Mouse (Mus musculus) spleen, adult 2 months (tissue): ENCODE data around the gene Stat5a. TPM values are rescaled to one million over a fixed set of nuclear protein-coding genes. Genes with fewer than 3 reads are reported as not detected.

Experiments used
- DNase-seq, 2 experiments: peaks; one replicate each; pipeline versions ENCODE4 v3.0.0 to v3.0.0-alpha.2; 2012 to 2021; ENCODE audit warnings: low spot score in 2 of 2, low read depth in 1 of 2
- H3K27ac ChIP-seq: fragments of 200-500 bp; 2 replicates; pipeline ENCODE4 v1.5.1; 2012; ENCODE audit warnings: low read length, inconsistent platforms; ENCODE audit not compliant: insufficient read depth
- H3K27me3 ChIP-seq: fragments of 200-500 bp; 2 replicates; pipeline ENCODE4 v1.6.1; 2012; ENCODE audit warnings: mild to moderate bottlenecking, moderate library complexity, low read length, inconsistent platforms; ENCODE audit not compliant: control insufficient read depth, insufficient read depth
- H3K36me3 ChIP-seq: fragments of 200-500 bp; 2 replicates; pipeline ENCODE4 v1.6.1; 2012; ENCODE audit warnings: mild to moderate bottlenecking, low read length, inconsistent platforms; ENCODE audit not compliant: control insufficient read depth, insufficient read depth
- H3K4me1 ChIP-seq: fragments of 200-500 bp; 2 replicates; pipeline ENCODE4 v1.6.1; 2011; ENCODE audit warnings: inconsistent platforms; ENCODE audit not compliant: control insufficient read depth, insufficient read depth, insufficient read length
- H3K4me3 ChIP-seq: fragments of 200-500 bp; 2 replicates; pipeline ENCODE4 v1.5.1; 2011; ENCODE audit warnings: mild to moderate bottlenecking, inconsistent platforms; ENCODE audit not compliant: insufficient read depth, insufficient read length; ENCODE audit errors: extremely low read depth
- CTCF ChIP-seq: fragments of 200-500 bp; IDR thresholded peaks from 2 replicates; pipeline ENCODE4 v1.5.1; 2011; ENCODE audit warnings: mild to moderate bottlenecking, inconsistent platforms; ENCODE audit not compliant: insufficient read depth, insufficient read length, insufficient replicate concordance; ENCODE audit errors: extremely low read depth
- POLR2A ChIP-seq: fragments of 200-500 bp; IDR thresholded peaks from 2 replicates; pipeline ENCODE4 v1.6.1; 2011; ENCODE audit warnings: low read depth, low read length, inconsistent platforms
- WGBS: fragments of 180-500 bp; shearing (Covaris S2); methylation state at CpG from one replicate; pipeline ENCODE4 v1.1.7; 2018; 5-methylcytosine and 5-hydroxymethylcytosine counted together
- polyA plus RNA-seq: library from polyadenylated mRNA; depleted of rRNA; stranded (reverse); fragments of >200 nt; gene quantifications from 2 replicates; pipeline ENCODE4 v1.2.3, GENCODE M21; 2012

Stat5a gene
- polyA plus RNA-seq, 1 experiment: 24.7 TPM

- 35% methylated on average over 7 of the region's 7 CpGs for WGBS
- peaks cover 12% of the 10 kb centered on the region; the same call in 1 of the 2 replicates for H3K4me1 ChIP-seq
Observed at GRCm38 (mm10) chr11:100861335-100861734, 2.2 kb downstream of the Stat5a start.

DNA sequence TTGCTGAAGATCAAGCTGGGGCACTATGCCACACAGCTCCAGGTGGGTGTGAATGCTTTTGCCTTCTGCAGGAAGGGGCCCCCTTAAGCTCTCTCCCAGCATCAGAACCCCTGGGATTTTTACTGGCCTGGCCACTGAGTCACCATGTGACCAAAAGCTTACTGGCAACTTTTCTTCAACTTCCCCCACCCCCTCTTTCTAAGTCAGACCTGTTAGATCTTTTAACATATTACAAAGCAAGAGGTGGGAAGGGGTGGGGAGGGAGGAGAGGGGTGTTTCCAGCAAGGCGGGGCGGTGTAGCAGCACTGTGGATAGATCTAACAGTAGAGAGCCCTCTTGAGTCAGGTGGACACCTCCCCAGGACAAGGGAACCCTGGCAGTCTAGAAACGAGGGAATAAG lies 2.7 kb downstream of the Stat5a start:
- DNase-seq: no peak
- Histone ChIP-seq H3K36me3 (peaks cover 12% of the 10 kb centered on the region), H3K27me3 (no peaks in the 10 kb centered on the region), H3K4me3 (no peak overlapping the region), H3K4me1 (peaks cover 12% of the 10 kb centered on the region; the same call in 1 of the 2 replicates), H3K27ac (no peak overlapping the region)
- 65% methylated on average over 3 of the region's 3 CpGs for WGBS
- TF ChIP-seq POLR2A (no peak), CTCF (no peak)

More at GRCm38 (mm10) chr11:100861335-100861734, 2.2 kb downstream of the Stat5a start:
- DNase-seq: no peak
- H3K4me3 ChIP-seq: peak overlapping the region; percentile 68; the same call in 1 of the 2 replicates
- no peak for TF ChIP-seq CTCF
- no peak for TF ChIP-seq POLR2A
- 0 out of 2 replicates have a peak overlapping the region, but pooled peaks have one; percentile 69 for H3K27ac ChIP-seq
- H3K27me3 ChIP-seq: no peaks in the 10 kb centered on the region
- peaks cover 12% of the 10 kb centered on the region for H3K36me3 ChIP-seq

- no peak for DNase-seq
- Histone ChIP-seq H3K4me1 (peaks cover 12% of the 10 kb centered on the region; the same call in 1 of the 2 replicates), H3K4me3 (no peak overlapping the region), H3K27ac (no peak overlapping the region), H3K36me3 (peaks cover 14% of the 10 kb centered on the region), H3K27me3 (no peaks in the 10 kb centered on the region)
- 91% methylated on average over 10 of the region's 10 CpGs for WGBS
- TF ChIP-seq CTCF (no peak), POLR2A (no peak)
Observed at GRCm38 (mm10) chr11:100863141-100863540, 4.0 kb downstream of the Stat5a start.

GRCm38 (mm10) chr11:100865618-100866017 lies 6.5 kb downstream of the Stat5a start:
- TF ChIP-seq CTCF (no peak), POLR2A (no peak)
- peaks cover 6% of the 10 kb centered on the region; the same call in 1 of the 2 replicates for H3K4me1 ChIP-seq
- H3K36me3 ChIP-seq: peaks cover 18% of the 10 kb centered on the region
- no peak overlapping the region for H3K27ac ChIP-seq
- H3K4me3 ChIP-seq: no peak overlapping the region
- H3K27me3 ChIP-seq: no peaks in the 10 kb centered on the region
- no peak for DNase-seq
- WGBS: 75% methylated on average over 7 of the region's 7 CpGs

GRCm38 (mm10) chr11:100870256-100870967 lies 11.3 kb downstream of the Stat5a start:
- Histone ChIP-seq H3K27ac (no peak overlapping the region), H3K4me3 (no peak overlapping the region), H3K36me3 (peaks cover 16% of the 10 kb centered on the region), H3K27me3 (no peaks in the 10 kb centered on the region), H3K4me1 (no peaks in the 10 kb centered on the region)
- TF ChIP-seq POLR2A (no peak), CTCF (no peak)
- WGBS: 93% methylated on average over 10 of the region's 10 CpGs
- no peak for DNase-seq

DNA sequence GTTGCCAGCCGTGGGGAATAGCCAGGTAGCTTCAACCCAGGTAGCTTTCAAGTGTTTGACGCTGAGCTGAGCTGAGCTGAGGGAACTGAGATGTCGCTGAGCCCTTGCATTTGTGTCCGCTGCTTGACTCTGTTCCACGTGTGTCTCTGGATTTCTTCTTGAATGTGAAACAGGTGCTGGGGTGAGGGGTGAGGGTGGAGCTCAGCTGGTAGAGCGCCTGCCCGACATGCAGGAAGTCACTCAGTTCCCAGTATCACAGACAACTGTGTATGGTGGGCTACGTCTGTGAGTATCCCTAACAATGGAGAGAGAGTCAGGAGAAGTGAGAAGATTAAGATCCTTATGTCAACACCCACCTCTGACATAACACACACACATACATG lies 11.8 kb downstream of the Stat5a start:
- no peak for DNase-seq
- Histone ChIP-seq H3K27me3 (no peaks in the 10 kb centered on the region), H3K4me1 (no peaks in the 10 kb centered on the region), H3K36me3 (peaks cover 14% of the 10 kb centered on the region), H3K4me3 (no peak overlapping the region), H3K27ac (no peak overlapping the region)
- 74% methylated on average over 8 of the region's 8 CpGs for WGBS
- TF ChIP-seq CTCF (no peak), POLR2A (no peak)

- DNase-seq: no peak
Observed at GRCm38 (mm10) chr11:100875761-100876160, 16.6 kb downstream of the Stat5a start.

More at GRCm38 (mm10) chr11:100875761-100876160, 16.6 kb downstream of the Stat5a start:
- no peak overlapping the region for H3K4me3 ChIP-seq
- H3K27me3 ChIP-seq: no peaks in the 10 kb centered on the region
- H3K4me1 ChIP-seq: no peaks in the 10 kb centered on the region
- 87% methylated on average over 3 of the region's 3 CpGs for WGBS
- H3K36me3 ChIP-seq: peaks cover 33% of the 10 kb centered on the region
- TF ChIP-seq POLR2A (no peak), CTCF (no peak)
- H3K27ac ChIP-seq: no peak overlapping the region
